Mouse (Mus musculus) urinary bladder, postnatal 25 days (tissue): ENCODE results near the gene Bfsp2.

Source experiments
- DNase-seq: peaks from one replicate; pipeline ENCODE4 v3.0.0; 2022; ENCODE audit warnings: low spot score

Gene Bfsp2

GRCm38 (mm10) chr9:103480044-103480576, at the start of gene Bfsp2:
Gene Bfsp2 (minus strand): TSS chr9:103480420.
- no peak for DNase-seq

- DNase-seq: no peak
Observed at GRCm38 (mm10) chr9:103525041-103525537, 44.9 kb upstream of the Bfsp2 start.

GRCm38 (mm10) chr9:103524600-103524999, 44.4 kb upstream of the Bfsp2 start:
- no peak for DNase-seq

- no peak for DNase-seq
Observed at GRCm38 (mm10) chr9:103523742-103524403, 43.7 kb upstream of the Bfsp2 start.

- DNase-seq: no peak
Observed at GRCm38 (mm10) chr9:103523008-103523407, 42.8 kb upstream of the Bfsp2 start.

GRCm38 (mm10) chr9:103513884-103514283, 33.7 kb upstream of the Bfsp2 start:
- no peak for DNase-seq

- no peak for DNase-seq
Observed at GRCm38 (mm10) chr9:103512257-103512656, 32.0 kb upstream of the Bfsp2 start.

- DNase-seq: no peak
Observed at GRCm38 (mm10) chr9:103506968-103507584, 26.9 kb upstream of the Bfsp2 start.

GRCm38 (mm10) chr9:103505067-103505466, 24.8 kb upstream of the Bfsp2 start:
- DNase-seq: no peak

- no peak for DNase-seq
Observed at GRCm38 (mm10) chr9:103504646-103505045, 24.4 kb upstream of the Bfsp2 start.

- DNase-seq: no peak
Observed at GRCm38 (mm10) chr9:103503586-103504298, 23.5 kb upstream of the Bfsp2 start.

- no peak for DNase-seq
Observed at GRCm38 (mm10) chr9:103502655-103503054, 22.4 kb upstream of the Bfsp2 start.

GRCm38 (mm10) chr9:103501861-103502364, 21.7 kb upstream of the Bfsp2 start:
- DNase-seq: no peak

- no peak for DNase-seq
Observed at GRCm38 (mm10) chr9:103499366-103499765, 19.1 kb upstream of the Bfsp2 start.

GRCm38 (mm10) chr9:103498699-103499098, 18.5 kb upstream of the Bfsp2 start:
- no peak for DNase-seq

GRCm38 (mm10) chr9:103495391-103495790, 15.2 kb upstream of the Bfsp2 start:
- DNase-seq: no peak

- peak; percentile 52 for DNase-seq
Observed at GRCm38 (mm10) chr9:103494346-103495020, 14.3 kb upstream of the Bfsp2 start.

GRCm38 (mm10) chr9:103491985-103492384, 11.8 kb upstream of the Bfsp2 start:
- no peak for DNase-seq

GRCm38 (mm10) chr9:103490439-103490838, 10.2 kb upstream of the Bfsp2 start:
- DNase-seq: peak; percentile 81

GRCm38 (mm10) chr9:103489883-103490282, 9.7 kb upstream of the Bfsp2 start:
- DNase-seq: no peak

- no peak for DNase-seq
Observed at GRCm38 (mm10) chr9:103489096-103489495, 8.9 kb upstream of the Bfsp2 start.

- no peak for DNase-seq
Observed at GRCm38 (mm10) chr9:103486262-103486661, 6.0 kb upstream of the Bfsp2 start.
